Mouse (Mus musculus) olfactory bulb, adult 2 months (tissue): Measurements from ENCODE around the gene Tln1.

Experiments
- CTCF ChIP-seq: fragments of 200-500 bp; IDR thresholded peaks from 2 replicates; pipeline ENCODE4 v1.5.1; 2012; ENCODE audit warnings: low read depth, mild to moderate bottlenecking, low read length, moderate library complexity; ENCODE audit not compliant: insufficient read depth
- POLR2A ChIP-seq: fragments of 200-500 bp; IDR thresholded peaks from 2 replicates; pipeline ENCODE4 v1.6.1; 2012; ENCODE audit warnings: mild to moderate bottlenecking, low read depth, low read length, moderate library complexity; ENCODE audit not compliant: insufficient read depth

DNA sequence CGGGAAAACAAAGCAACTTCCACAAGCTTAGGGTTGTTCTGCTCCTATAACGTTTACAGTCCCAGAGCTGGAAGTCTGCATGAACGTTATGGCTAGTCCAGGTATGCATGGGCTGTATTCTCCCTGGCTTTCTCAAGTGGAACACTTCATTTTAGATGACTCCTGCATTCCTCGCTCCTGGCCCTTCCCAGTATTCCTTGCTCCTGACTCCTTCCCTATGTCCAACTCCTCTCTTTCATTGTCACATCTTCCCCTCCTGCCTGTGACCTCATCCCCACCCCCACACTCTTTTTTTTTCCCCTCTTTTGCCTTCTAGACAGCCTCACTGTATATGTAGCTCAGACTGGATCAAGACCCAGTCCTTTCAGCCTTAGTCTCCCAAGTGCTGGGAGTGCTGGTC, 48.7 kb downstream of the Tln1 start:
- TF ChIP-seq POLR2A (no peak), CTCF (no peak)
